Mouse (Mus musculus): ENCODE measurements around the gene Itga5.

GRCm38 (mm10) chr15:103308876-103309580 lies 57.5 kb downstream of the Itga5 start:
- no peak for TF ChIP-seq HCFC1 (IDR thresholded peaks at IDR 0.05; ENCODE audit: borderline replicate concordance, insufficient read depth, low read length)
- no peak for TF ChIP-seq MAFK (IDR thresholded peaks at IDR 0.05; ENCODE audit: insufficient read depth, low read depth, low read length)
- no peak for TF ChIP-seq CHD2 (IDR thresholded peaks at IDR 0.05; ENCODE audit: low read depth, low read length)
- TF ChIP-seq ZNF384 (IDR thresholded peaks at IDR 0.05; ENCODE audit: low read depth, low read length) = no peak
